Mouse (Mus musculus) kidney, embryonic 14.5 days (tissue): ENCODE data around the gene Bicra. TPM values are rescaled to one million over a fixed set of nuclear protein-coding genes. Genes with fewer than 3 reads are reported as not detected.

Experiments
- ATAC-seq: fragments of 200-750 bp; cut with Nextera tagmentation; 2 replicates; pipeline ENCODE4 v1.8.0; 2017; ENCODE audit warnings: moderate number of reproducible peaks, mild to moderate bottlenecking, moderate TSS enrichment, moderate library complexity; ENCODE audit not compliant: low FRiP score, low TSS enrichment
- H3K27ac ChIP-seq: fragments of 300-500 bp; sonication (generic); 2 replicates; pipeline ENCODE4 v1.5.1; 2014; ENCODE audit warnings: low read depth, mild to moderate bottlenecking, low read length, moderate library complexity, mixed read lengths
- H3K27me3 ChIP-seq: fragments of 300-500 bp; sonication (generic); 2 replicates; pipeline ENCODE4 v1.6.1; 2014; ENCODE audit warnings: mild to moderate bottlenecking, low read length; ENCODE audit not compliant: control insufficient read depth, insufficient read depth
- H3K36me3 ChIP-seq: fragments of 300-500 bp; sonication (generic); 2 replicates; pipeline ENCODE4 v1.6.1; 2014; ENCODE audit warnings: low read length, mixed read lengths; ENCODE audit not compliant: control insufficient read depth, insufficient read depth
- H3K4me1 ChIP-seq: fragments of 300-500 bp; sonication (generic); 2 replicates; pipeline ENCODE4 v1.6.1; 2014; ENCODE audit warnings: low read length, mixed read lengths; ENCODE audit not compliant: control insufficient read depth, insufficient read depth
- H3K4me2 ChIP-seq: fragments of 300-500 bp; sonication (generic); replicated peaks from 2 replicates; pipeline ENCODE4 v1.6.1; 2014; ENCODE audit warnings: low read depth, mild to moderate bottlenecking, low read length
- H3K4me3 ChIP-seq: fragments of 300-500 bp; sonication (generic); 2 replicates; pipeline ENCODE4 v1.5.1; 2014; ENCODE audit warnings: mild to moderate bottlenecking, low read length
- H3K9ac ChIP-seq: fragments of 300-500 bp; sonication (generic); 2 replicates; pipeline ENCODE4 v1.6.1; 2014; ENCODE audit warnings: low read depth, mild to moderate bottlenecking, low read length, moderate library complexity
- H3K9me3 ChIP-seq: fragments of 300-500 bp; sonication (generic); 2 replicates; pipeline ENCODE4 v1.6.1; 2016; ENCODE audit warnings: low read length; ENCODE audit not compliant: control insufficient read depth
- WGBS: fragments of 180-500 bp; shearing (Covaris S2); extraction: QIAGEN DNeasy Blood & Tissue Kit; methylation state at CpG from one replicate; pipeline ENCODE4 v1.1.7; 2014; 5-methylcytosine and 5-hydroxymethylcytosine counted together
- polyA plus RNA-seq: library from polyadenylated mRNA; unstranded; fragments of >200 nt; fragmentation: Nextera tagmentation; extraction: Ambion mirVana; gene quantifications from 2 replicates; pipeline ENCODE4 v1.2.1, GENCODE M21; 2014

Bicra gene
- polyA plus RNA-seq, 1 experiment from 2014 or later: 10.0 TPM

GRCm38 (mm10) chr7:16062099-16062420 lies 14.3 kb upstream of the Bicra start:
- Histone ChIP-seq H3K4me2 (no peak overlapping the region), H3K4me3 (no peak overlapping the region), H3K36me3 (no peaks in the 10 kb centered on the region), H3K4me1 (peaks cover 4% of the 10 kb centered on the region; the same call in 1 of the 2 replicates), H3K27me3 (peaks cover 18% of the 10 kb centered on the region), H3K9ac (no peak overlapping the region), H3K27ac (no peak overlapping the region), H3K9me3 (peaks cover 9% of the 10 kb centered on the region)
- no peak for ATAC-seq
- 84% methylated on average over 15 of the region's 15 CpGs for WGBS

DNA sequence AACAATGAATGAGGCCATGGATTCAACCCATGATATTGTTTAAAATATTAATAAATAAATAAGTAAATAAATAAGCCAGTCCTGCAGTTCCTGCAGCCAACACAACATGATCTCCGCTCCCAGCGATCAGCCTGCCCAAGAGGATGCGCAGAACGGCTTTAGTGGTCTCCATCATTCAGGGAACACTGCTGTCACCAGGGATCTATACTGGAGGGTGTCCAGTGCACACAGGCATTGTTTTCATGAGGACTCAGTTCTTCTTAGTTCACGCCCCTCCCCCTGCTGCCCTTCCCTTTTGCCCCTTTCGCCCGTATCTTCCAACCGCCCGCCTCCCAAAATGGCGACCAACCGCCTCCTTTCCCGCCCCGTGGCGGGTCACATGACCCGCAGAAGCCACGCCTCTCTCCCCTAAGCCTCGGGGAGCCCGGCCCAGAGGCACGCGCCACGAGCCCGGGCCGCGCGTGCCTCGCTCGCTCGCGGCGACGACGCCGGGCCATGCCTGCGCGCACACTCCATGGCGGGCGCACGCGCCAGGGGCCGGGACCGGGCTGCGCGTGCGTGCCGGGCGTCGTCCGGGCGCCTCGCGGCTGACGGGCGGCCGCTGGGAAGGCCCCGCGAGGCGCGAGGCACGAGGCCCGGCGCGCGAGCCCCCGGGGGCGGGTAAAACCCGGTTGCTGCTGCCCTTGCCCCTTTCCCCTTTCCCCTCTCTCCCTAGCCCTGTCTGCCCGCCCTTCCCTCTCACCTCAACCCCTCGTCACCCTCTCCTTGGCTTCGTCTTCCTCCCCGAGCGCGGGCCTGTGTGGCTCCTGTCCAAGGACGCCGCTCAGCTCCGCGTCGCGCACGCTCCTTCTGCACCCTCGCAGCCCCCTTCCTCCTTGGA lies 13.7 kb upstream of the Bicra start, which contains the start of gene Zfp541:
Gene Zfp541, plus strand, starts transcription at position 596 of the 880 bp plus-strand sequence.
- H3K27ac ChIP-seq: no peak within 1 kb of the TSS
- peak within 1 kb of the TSS; percentile 24 for H3K4me2 ChIP-seq
- peak within 1 kb of the TSS; percentile 16; the same call in 1 of the 2 replicates for H3K4me3 ChIP-seq
- H3K9me3 ChIP-seq: peaks cover 9% of the 10 kb centered on the region
- 52% methylated on average over 68 of the region's 80 CpGs for WGBS
- H3K36me3 ChIP-seq: no peaks in the 10 kb centered on the region
- ATAC-seq: peak; percentile 32; the same call in 1 of the 2 replicates
- H3K27me3 ChIP-seq: peaks cover 18% of the 10 kb centered on the region
- H3K9ac ChIP-seq: no peak within 1 kb of the TSS
- peaks cover 4% of the 10 kb centered on the region; the same call in 1 of the 2 replicates for H3K4me1 ChIP-seq

DNA sequence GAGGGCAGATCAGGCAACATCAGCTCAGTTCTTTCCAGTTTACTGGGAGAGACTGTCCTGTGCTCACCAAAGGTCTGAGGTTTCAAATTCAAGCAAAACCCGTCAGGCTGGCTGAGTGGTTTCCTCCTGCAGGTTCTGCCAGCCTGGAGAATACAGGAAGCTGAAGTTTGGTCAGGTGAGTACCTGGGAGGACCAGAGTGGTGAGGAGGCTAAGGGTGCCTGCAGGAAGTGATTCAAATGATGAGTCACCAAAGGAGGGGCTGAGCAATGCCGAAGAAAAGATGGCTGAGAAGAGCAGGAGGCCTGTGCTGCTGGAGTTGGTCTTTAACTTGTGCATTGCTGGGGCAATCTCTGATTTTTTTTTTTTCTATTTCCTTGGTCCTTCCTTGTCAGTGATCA lies 9.4 kb upstream of the Bicra start:
- Histone ChIP-seq H3K9me3 (peaks cover 9% of the 10 kb centered on the region), H3K27ac (no peak overlapping the region)
- WGBS: 48% methylated on average over 2 of the region's 2 CpGs

DNA sequence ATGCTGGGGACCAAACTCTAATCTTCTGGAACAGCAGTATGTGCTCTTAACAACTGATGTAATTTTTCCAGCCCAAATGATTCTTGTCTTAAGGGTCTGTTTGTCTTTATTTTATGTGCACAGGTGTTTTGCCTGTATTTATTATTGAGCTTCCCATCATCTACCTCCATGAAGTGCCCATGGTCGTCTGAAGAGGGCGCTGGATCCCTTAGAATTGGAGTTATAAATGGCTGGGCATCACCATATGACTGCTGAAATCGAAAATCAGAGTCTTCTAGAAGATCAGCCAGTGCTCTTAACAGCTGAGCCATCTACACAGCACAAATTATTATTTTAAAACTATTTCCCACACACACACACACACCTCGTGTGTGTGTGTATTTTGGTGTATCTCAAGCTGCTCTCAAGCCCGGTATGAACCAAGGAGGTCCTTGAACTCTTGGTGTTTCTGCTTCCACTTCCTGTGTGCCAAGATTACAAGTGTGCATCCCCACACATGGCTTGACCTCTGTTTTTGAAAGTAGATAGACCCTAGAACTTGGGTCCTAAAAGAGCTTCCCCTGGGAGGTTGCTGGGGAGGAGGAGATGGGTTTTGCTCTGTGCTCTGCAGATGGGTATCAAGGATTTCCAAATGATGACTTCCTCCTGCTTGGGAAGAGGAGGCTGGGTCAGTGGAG lies 8.9 kb upstream of the Bicra start:
- Histone ChIP-seq H3K36me3 (no peaks in the 10 kb centered on the region), H3K9me3 (peaks cover 4% of the 10 kb centered on the region), H3K4me2 (no peak overlapping the region), H3K9ac (no peak overlapping the region), H3K27ac (no peak overlapping the region), H3K4me1 (peaks cover 6% of the 10 kb centered on the region; the same call in 1 of the 2 replicates), H3K4me3 (no peak overlapping the region), H3K27me3 (peaks cover 10% of the 10 kb centered on the region)
- WGBS: 30% methylated on average over 5 of the region's 5 CpGs
- ATAC-seq: no peak

More for the DNA sequence above, 9.4 kb upstream of the Bicra start:
- no peak for ATAC-seq
- Histone ChIP-seq H3K4me1 (peaks cover 5% of the 10 kb centered on the region; the same call in 1 of the 2 replicates), H3K27me3 (peaks cover 15% of the 10 kb centered on the region), H3K9ac (no peak overlapping the region), H3K4me3 (no peak overlapping the region), H3K36me3 (no peaks in the 10 kb centered on the region), H3K4me2 (no peak overlapping the region)

GRCm38 (mm10) chr7:16055665-16056064 lies 7.9 kb upstream of the Bicra start:
- Histone ChIP-seq H3K9me3 (no peaks in the 10 kb centered on the region), H3K9ac (no peak overlapping the region), H3K4me3 (no peak overlapping the region), H3K27ac (no peak overlapping the region), H3K36me3 (no peaks in the 10 kb centered on the region), H3K4me2 (no peak overlapping the region), H3K4me1 (0 out of 2 replicates have a peak, but pooled peaks cover 3% of the 10 kb centered on the region), H3K27me3 (0 out of 2 replicates have a peak, but pooled peaks cover 2% of the 10 kb centered on the region)
- ATAC-seq: no peak
- WGBS: 83% methylated on average over 6 of the region's 6 CpGs

- no peak overlapping the region for H3K9ac ChIP-seq
- H3K27me3 ChIP-seq: 0 out of 2 replicates have a peak, but pooled peaks cover 2% of the 10 kb centered on the region
- no peak overlapping the region for H3K4me3 ChIP-seq
- H3K36me3 ChIP-seq: no peaks in the 10 kb centered on the region
- H3K4me2 ChIP-seq: no peak overlapping the region
- WGBS: 58% methylated on average over 4 of the region's 4 CpGs
- peaks cover 6% of the 10 kb centered on the region; the same call in 1 of the 2 replicates for H3K4me1 ChIP-seq
- ATAC-seq: no peak
- no peak overlapping the region for H3K27ac ChIP-seq
- H3K9me3 ChIP-seq: no peaks in the 10 kb centered on the region
Measured at GRCm38 (mm10) chr7:16054966-16055365, 7.2 kb upstream of the Bicra start.

GRCm38 (mm10) chr7:16053105-16053504 lies 5.4 kb upstream of the Bicra start:
- H3K27me3 ChIP-seq: no peaks in the 10 kb centered on the region
- peak overlapping the region; percentile 55 for H3K4me3 ChIP-seq
- no peaks in the 10 kb centered on the region for H3K9me3 ChIP-seq
- H3K27ac ChIP-seq: no peak overlapping the region
- H3K9ac ChIP-seq: no peak overlapping the region
- H3K4me1 ChIP-seq: peaks cover 14% of the 10 kb centered on the region; the same call in 1 of the 2 replicates
- H3K4me2 ChIP-seq: peak overlapping the region; percentile 88
- 11% methylated on average over 6 of the region's 6 CpGs for WGBS
- no peaks in the 10 kb centered on the region for H3K36me3 ChIP-seq
- no peak for ATAC-seq

- ATAC-seq: peak; percentile 92
- Histone ChIP-seq H3K36me3 (no peaks in the 10 kb centered on the region), H3K9ac (peak overlapping the region; percentile 63), H3K4me3 (peak overlapping the region; percentile 55), H3K9me3 (no peaks in the 10 kb centered on the region), H3K4me2 (peak overlapping the region; percentile 88), H3K27me3 (no peaks in the 10 kb centered on the region), H3K4me1 (peaks cover 14% of the 10 kb centered on the region; the same call in 1 of the 2 replicates), H3K27ac (peak overlapping the region; percentile 79)
- WGBS: 0% methylated on average over 24 of the region's 24 CpGs
Measured at GRCm38 (mm10) chr7:16052684-16053083, 5.0 kb upstream of the Bicra start.
